Mouse (Mus musculus): ENCODE measurements at regions not wholly inside any gene's neighbourhood (a gene's known extent, or its start where the extent isn't known, plus 50 kb on each side); places are given as distances from the start of the nearest gene placed in this dataset.
"Not testable (repeated sequence)": the region's sequence is repeated elsewhere in the genome, so short reads cannot be mapped to it uniquely, and the experiment has no call there.

GRCm38 (mm10) chr3:50631286-50631685, 187.9 kb upstream of the Slc7a11 start:
- H3K27ac ChIP-seq (ENCODE audit: low read depth): no peak overlapping the region

GRCm38 (mm10) chr3:50628092-50628696, 184.8 kb upstream of the Slc7a11 start:
- no peaks in the 10 kb centered on the region for H3K36me3 ChIP-seq (replicated peaks; ENCODE audit: insufficient read depth, low read length)
- H3K4me2 ChIP-seq (ENCODE audit: low read depth, low read length): no peak overlapping the region
- H3K27ac ChIP-seq (ENCODE audit: low read depth): no peak overlapping the region
- H3K4me1 ChIP-seq (ENCODE audit: insufficient read depth): no peaks in the 10 kb centered on the region
- no peaks in the 10 kb centered on the region for H3K9me3 ChIP-seq (ENCODE audit: low read length)
- ATAC-seq (no peak), DNase-seq (no peak)
- H3K27me3 ChIP-seq (ENCODE audit: insufficient read depth, low read length): no peaks in the 10 kb centered on the region
- 48% methylated on average over 9 of the region's 9 CpGs for WGBS (ENCODE audit: insufficient replicate concordance)
- TF ChIP-seq EP300 (IDR thresholded peaks at IDR 0.05; ENCODE audit: low read depth): no peak
- no peak overlapping the region for H3K4me3 ChIP-seq (ENCODE audit: low read depth, low read length)
- no peak overlapping the region for H3K9ac ChIP-seq (replicated peaks)

More at GRCm38 (mm10) chr3:50631286-50631685, 187.9 kb upstream of the Slc7a11 start:
- Histone ChIP-seq H3K27me3 (ENCODE audit: insufficient read depth, low read length) (no peaks in the 10 kb centered on the region), H3K9ac (replicated peaks) (no peak overlapping the region), H3K9me3 (ENCODE audit: low read length) (no peaks in the 10 kb centered on the region), H3K4me1 (ENCODE audit: insufficient read depth) (no peaks in the 10 kb centered on the region), H3K36me3 (replicated peaks; ENCODE audit: insufficient read depth, low read length) (no peaks in the 10 kb centered on the region), H3K4me3 (ENCODE audit: low read depth, low read length) (no peak overlapping the region), H3K4me2 (ENCODE audit: low read depth, low read length) (no peak overlapping the region)
- ATAC-seq: no peak
- DNase-seq: no peak
- TF ChIP-seq CTCF (IDR thresholded peaks at IDR 0.05; ENCODE audit: low read depth): no peak
- TF ChIP-seq EP300 (IDR thresholded peaks at IDR 0.05; ENCODE audit: low read depth): no peak

- H3K4me3 ChIP-seq (ENCODE audit: low read depth, low read length); H3K36me3 ChIP-seq (replicated peaks; ENCODE audit: insufficient read depth, low read length); H3K27ac ChIP-seq (ENCODE audit: low read depth); H3K9ac ChIP-seq (replicated peaks); H3K4me2 ChIP-seq (ENCODE audit: low read depth, low read length); ATAC-seq; H3K9me3 ChIP-seq (ENCODE audit: low read length); H3K4me1 ChIP-seq (ENCODE audit: insufficient read depth); DNase-seq; H3K27me3 ChIP-seq (ENCODE audit: insufficient read depth, low read length): not testable (repeated sequence)
- 65% methylated on average over 3 of the region's 3 CpGs for WGBS (ENCODE audit: insufficient replicate concordance)
Observed at GRCm38 (mm10) chr3:50621176-50621575, 177.8 kb upstream of the Slc7a11 start.

- no peak for DNase-seq
- ATAC-seq: no peak
- Histone ChIP-seq H3K9ac (replicated peaks) (no peak overlapping the region), H3K4me3 (ENCODE audit: low read depth, low read length) (no peak overlapping the region), H3K27me3 (ENCODE audit: insufficient read depth, low read length) (no peaks in the 10 kb centered on the region), H3K4me2 (ENCODE audit: low read depth, low read length) (no peak overlapping the region), H3K9me3 (ENCODE audit: low read length) (no peaks in the 10 kb centered on the region), H3K27ac (ENCODE audit: low read depth) (no peak overlapping the region), H3K4me1 (ENCODE audit: insufficient read depth) (no peaks in the 10 kb centered on the region), H3K36me3 (replicated peaks; ENCODE audit: insufficient read depth, low read length) (no peaks in the 10 kb centered on the region)
- no peak for TF ChIP-seq EP300 (IDR thresholded peaks at IDR 0.05; ENCODE audit: low read depth)
- no peak for TF ChIP-seq CTCF (IDR thresholded peaks at IDR 0.05; ENCODE audit: low read depth)
- 72% methylated on average over 6 of the region's 6 CpGs for WGBS (ENCODE audit: insufficient replicate concordance)
Observed at GRCm38 (mm10) chr3:50619061-50619460, 175.6 kb upstream of the Slc7a11 start.

- no peak for DNase-seq
- 47% methylated on average over 8 of the region's 8 CpGs for WGBS (ENCODE audit: insufficient replicate concordance)
- Histone ChIP-seq H3K9me3 (ENCODE audit: low read length) (no peaks in the 10 kb centered on the region), H3K4me1 (ENCODE audit: insufficient read depth) (no peaks in the 10 kb centered on the region), H3K36me3 (replicated peaks; ENCODE audit: insufficient read depth, low read length) (no peaks in the 10 kb centered on the region), H3K27ac (ENCODE audit: low read depth) (no peak overlapping the region), H3K4me2 (ENCODE audit: low read depth, low read length) (no peak overlapping the region), H3K27me3 (ENCODE audit: insufficient read depth, low read length) (no peaks in the 10 kb centered on the region), H3K9ac (replicated peaks) (no peak overlapping the region), H3K4me3 (ENCODE audit: low read depth, low read length) (no peak overlapping the region)
- no peak for ATAC-seq
- TF ChIP-seq EP300 (IDR thresholded peaks at IDR 0.05; ENCODE audit: low read depth): no peak
- TF ChIP-seq CTCF (IDR thresholded peaks at IDR 0.05; ENCODE audit: low read depth): no peak
Observed at GRCm38 (mm10) chr3:50615384-50616285, 172.2 kb upstream of the Slc7a11 start.

- DNase-seq: no peak
- WGBS (ENCODE audit: insufficient replicate concordance): 80% methylated on average over 2 of the region's 2 CpGs
- no peaks in the 10 kb centered on the region for H3K9me3 ChIP-seq (ENCODE audit: low read length)
- no peak overlapping the region for H3K27ac ChIP-seq (ENCODE audit: low read depth)
- H3K9ac ChIP-seq (replicated peaks): no peak overlapping the region
- TF ChIP-seq EP300 (IDR thresholded peaks at IDR 0.05; ENCODE audit: low read depth): no peak
- no peak for TF ChIP-seq CTCF (IDR thresholded peaks at IDR 0.05; ENCODE audit: low read depth)
- H3K4me1 ChIP-seq (ENCODE audit: insufficient read depth): no peaks in the 10 kb centered on the region
- no peak overlapping the region for H3K4me2 ChIP-seq (ENCODE audit: low read depth, low read length)
- no peaks in the 10 kb centered on the region for H3K36me3 ChIP-seq (replicated peaks; ENCODE audit: insufficient read depth, low read length)
- no peaks in the 10 kb centered on the region for H3K27me3 ChIP-seq (ENCODE audit: insufficient read depth, low read length)
- H3K4me3 ChIP-seq (ENCODE audit: low read depth, low read length): no peak overlapping the region
- no peak for ATAC-seq
Observed at GRCm38 (mm10) chr3:50613011-50613410, 169.6 kb upstream of the Slc7a11 start.
